Mouse (Mus musculus): Measurements from ENCODE around the gene Drd3.

GRCm38 (mm10) chr16:43776886-43777285, 23.1 kb downstream of the Drd3 start:
- no peak for TF ChIP-seq CTCF (IDR thresholded peaks at IDR 0.05; ENCODE audit: extremely low read depth, insufficient read depth, insufficient read length, insufficient replicate concordance)
- no peak for TF ChIP-seq POLR2A (IDR thresholded peaks at IDR 0.05; ENCODE audit: low read depth, low read length)

All from spleen, adult 2 months (tissue).